Mouse (Mus musculus) ES-E14 (cell line): ENCODE results near the gene Prkch. TPM values are rescaled to one million over a fixed set of nuclear protein-coding genes. Genes with fewer than 3 reads are reported as not detected.

Experiments used
- DNase-seq: peaks from one replicate; pipeline ENCODE4 v3.0.0-alpha.2; 2013; ENCODE audit warnings: low read depth, low spot score
- H3K27ac ChIP-seq: 2 replicates; pipeline ENCODE4 v1.5.1; 2012; ENCODE audit warnings: low read depth, mild to moderate bottlenecking, low read length, moderate library complexity, mixed read lengths; ENCODE audit not compliant: poor library complexity, insufficient read depth, severe bottlenecking
- H3K36me3 ChIP-seq: 2 replicates; pipeline ENCODE4 v1.6.1; 2012; ENCODE audit warnings: mild to moderate bottlenecking, low read length, moderate library complexity, mixed read lengths; ENCODE audit not compliant: control insufficient read depth, poor library complexity, insufficient read depth, severe bottlenecking
- H3K4me1 ChIP-seq, 2 experiments: fragments of 150-350 bp in 1 of 2; sonication (generic) in 1 of 2; 2 replicates each; pipeline ENCODE4 v1.6.1; 2012; ENCODE audit warnings: low read length in 2 of 2, mild to moderate bottlenecking in 1 of 2, mixed read lengths in 1 of 2; ENCODE audit not compliant: control insufficient read depth in 2 of 2, insufficient read depth in 2 of 2, poor library complexity in 1 of 2
- H3K4me3 ChIP-seq, 2 experiments: fragments of 150-350 bp in 1 of 2; sonication (generic) in 1 of 2; 2 replicates each; pipeline ENCODE4 v1.5.1; 2012; ENCODE audit warnings: low read length in 2 of 2, low read depth in 1 of 2, mild to moderate bottlenecking in 1 of 2, mixed read lengths in 1 of 2; ENCODE audit not compliant: insufficient read depth in 1 of 2, poor library complexity in 1 of 2, severe bottlenecking in 1 of 2
- H3K9ac ChIP-seq: 2 replicates; pipeline ENCODE4 v1.6.1; 2012; ENCODE audit warnings: low read depth, mild to moderate bottlenecking, low read length, mixed read lengths; ENCODE audit not compliant: poor library complexity, insufficient read depth, severe bottlenecking
- H3K9me3 ChIP-seq: fragments of 150-350 bp; sonication (generic); 2 replicates; pipeline ENCODE4 v1.6.1; 2012; ENCODE audit warnings: low read depth, mild to moderate bottlenecking, low read length; ENCODE audit not compliant: control insufficient read depth, insufficient read depth
- CHD2 ChIP-seq: IDR thresholded peaks from 2 replicates; pipeline ENCODE4 v1.6.1; 2014; ENCODE audit warnings: mild to moderate bottlenecking, low read depth, low read length, inconsistent platforms
- HCFC1 ChIP-seq: IDR thresholded peaks from 2 replicates; pipeline ENCODE4 v1.6.1; 2012; ENCODE audit warnings: low read length, inconsistent platforms, borderline replicate concordance; ENCODE audit not compliant: insufficient read depth
- MAFK ChIP-seq: IDR thresholded peaks from 2 replicates; pipeline ENCODE4 v1.6.1; 2014; ENCODE audit warnings: mild to moderate bottlenecking, low read depth, low read length, inconsistent platforms; ENCODE audit not compliant: insufficient read depth
- ZC3H11A ChIP-seq: IDR thresholded peaks from 2 replicates; pipeline ENCODE4 v1.6.1; 2012; ENCODE audit warnings: low read depth, mild to moderate bottlenecking, inconsistent platforms, low read length, borderline replicate concordance
- ZNF384 ChIP-seq: IDR thresholded peaks from 2 replicates; pipeline ENCODE4 v1.6.1; 2012; ENCODE audit warnings: low read depth, low read length, inconsistent platforms
- in situ Hi-C, 2 experiments: fragments of 600-800 bp; cut with MboI; formaldehyde crosslinking; loops; one replicate each; pipeline ENCODE4 v1.15.1; 2025; ENCODE audit warnings: low sequenced_read_pairs in 2 of 2, inconsistent platforms in 1 of 2; ENCODE audit not compliant: unreplicated experiment in 2 of 2
- total RNA-seq: library from RNA; depleted of rRNA; stranded (reverse); fragments of 300-350 nt; gene quantifications from 2 replicates; pipeline ENCODE4 v1.2.3, GENCODE M21; 2012

Gene Prkch
- total RNA-seq, 1 experiment, result 2.8 TPM

- Histone ChIP-seq H3K9ac (no peak overlapping the region), H3K4me3 (no peak overlapping the region), H3K27ac (no peak overlapping the region), H3K4me1 (peaks cover 0 to 4% of the 10 kb centered on the region in 2 experiments; a peak in 2 of 4 replicates), H3K9me3 (no peaks in the 10 kb centered on the region), H3K36me3 (no peaks in the 10 kb centered on the region)
- TF ChIP-seq ZC3H11A (no peak), ZNF384 (no peak), CHD2 (no peak)
- in situ Hi-C loops, result no loop called here
- DNase-seq, result no peak
Measured at GRCm38 (mm10) chr12:73670739-73671138, 86.1 kb downstream of the Prkch start.

- H3K4me3 ChIP-seq, result no peak overlapping the region
- DNase-seq, result no peak
- in situ Hi-C loops, result no loop called here
- H3K9me3 ChIP-seq, result no peaks in the 10 kb centered on the region
- TF ChIP-seq MAFK (no peak), CHD2 (no peak), ZC3H11A (no peak), HCFC1 (no peak), ZNF384 (no peak)
- H3K36me3 ChIP-seq, result no peaks in the 10 kb centered on the region
- H3K27ac ChIP-seq, result no peak overlapping the region
- peaks cover 0 to 4% of the 10 kb centered on the region in 2 experiments; a peak in 2 of 4 replicates for H3K4me1 ChIP-seq
- no peak overlapping the region for H3K9ac ChIP-seq
Measured at GRCm38 (mm10) chr12:73671540-73671939, 86.9 kb downstream of the Prkch start.

GRCm38 (mm10) chr12:73672007-73672406 lies 87.4 kb downstream of the Prkch start:
- TF ChIP-seq CHD2 (no peak), ZC3H11A (no peak), ZNF384 (no peak), HCFC1 (no peak), MAFK (no peak)
- H3K36me3 ChIP-seq, result no peaks in the 10 kb centered on the region
- H3K27ac ChIP-seq, result no peak overlapping the region
- no peak overlapping the region for H3K9ac ChIP-seq
- no peak for DNase-seq
- no peaks in the 10 kb centered on the region for H3K9me3 ChIP-seq
- in situ Hi-C loops, result no loop called here
- no peak overlapping the region for H3K4me3 ChIP-seq
- H3K4me1 ChIP-seq, result peaks cover 0 to 4% of the 10 kb centered on the region in 2 experiments; a peak in 2 of 4 replicates

- no peaks in the 10 kb centered on the region for H3K36me3 ChIP-seq
- H3K9ac ChIP-seq, result no peak overlapping the region
- no peak for DNase-seq
- TF ChIP-seq ZNF384 (no peak), HCFC1 (no peak), MAFK (no peak), CHD2 (no peak), ZC3H11A (no peak)
- in situ Hi-C loops, result no loop called here
- no peak overlapping the region for H3K27ac ChIP-seq
- H3K4me1 ChIP-seq, result peaks cover 0 to 4% of the 10 kb centered on the region in 2 experiments; a peak in 2 of 4 replicates
- no peaks in the 10 kb centered on the region for H3K9me3 ChIP-seq
- no peak overlapping the region for H3K4me3 ChIP-seq
Measured at GRCm38 (mm10) chr12:73673783-73674182, 89.2 kb downstream of the Prkch start.

- no peak overlapping the region for H3K27ac ChIP-seq
- H3K36me3 ChIP-seq, result no peaks in the 10 kb centered on the region
- peaks cover 0 to 4% of the 10 kb centered on the region in 2 experiments; a peak in 2 of 4 replicates for H3K4me1 ChIP-seq
- TF ChIP-seq CHD2, result no peak
- TF ChIP-seq ZNF384, result no peak
- TF ChIP-seq MAFK, result no peak
- TF ChIP-seq HCFC1, result no peak
- no peaks in the 10 kb centered on the region for H3K9me3 ChIP-seq
- in situ Hi-C loops, result no loop called here
- no peak overlapping the region for H3K9ac ChIP-seq
- no peak overlapping the region for H3K4me3 ChIP-seq
- no peak for DNase-seq
Measured at GRCm38 (mm10) chr12:73675212-73675611, 90.6 kb downstream of the Prkch start.
